Mouse (Mus musculus) stomach, postnatal 0 days (tissue): ENCODE results near the gene Fxyd6.

Experiments
- CTCF ChIP-seq: IDR thresholded peaks from 2 replicates; pipeline ENCODE4 v1.5.1; 2016; ENCODE audit warnings: antibody characterized with exemption, low read depth, mild to moderate bottlenecking, moderate library complexity
- EP300 ChIP-seq: optimal IDR thresholded peaks from 2 replicates; pipeline ENCODE3; 2016; ENCODE audit warnings: antibody characterized with exemption

DNA sequence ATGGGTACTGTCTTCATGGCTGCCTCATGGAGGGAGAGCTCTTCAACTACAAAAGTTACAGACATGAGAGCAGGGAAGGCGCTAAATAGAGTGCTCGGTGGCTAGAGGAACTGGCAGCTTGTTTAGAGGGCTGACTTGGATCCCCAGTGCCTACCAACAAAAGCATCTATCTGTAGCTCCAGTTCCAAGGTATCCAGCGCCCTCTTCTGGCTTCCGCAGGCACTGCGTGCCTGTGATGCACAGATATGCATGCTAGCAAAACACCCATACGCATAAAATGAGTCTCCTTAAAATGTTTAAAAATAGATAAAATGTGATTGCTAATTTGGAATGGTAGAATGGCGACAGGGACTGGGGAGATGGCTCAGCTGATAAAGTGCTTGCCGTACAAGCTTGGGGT lies 51.2 kb downstream of the Fxyd6 start:
- TF ChIP-seq CTCF, result peak; percentile 50
- TF ChIP-seq EP300, result no peak
